Mouse (Mus musculus) limb, embryonic 14.5 days (tissue): ENCODE data around the gene Slc25a39. TPM values are rescaled to one million over a fixed set of nuclear protein-coding genes. Genes with fewer than 3 reads are reported as not detected.

ENCODE experiments used
- ATAC-seq: fragments of 200-750 bp; cut with Nextera tagmentation; 2 replicates; pipeline ENCODE4 v1.8.0; 2017; ENCODE audit warnings: low read depth, moderate number of reproducible peaks, moderate TSS enrichment; ENCODE audit not compliant: low FRiP score
- DNase-seq: peaks from one replicate; pipeline ENCODE4 v3.0.0-alpha.2; 2015; ENCODE audit warnings: low spot score
- H3K27ac ChIP-seq: fragments of 300-500 bp; sonication (generic); replicated peaks from 2 replicates; pipeline ENCODE4 v1.5.1; 2014; ENCODE audit warnings: low read depth, mild to moderate bottlenecking, low read length, moderate library complexity, mixed read lengths
- H3K27me3 ChIP-seq: fragments of 300-500 bp; sonication (generic); 2 replicates; pipeline ENCODE4 v1.6.1; 2014; ENCODE audit warnings: low read length, mixed read lengths; ENCODE audit not compliant: control insufficient read depth, insufficient read depth
- H3K36me3 ChIP-seq: fragments of 300-500 bp; sonication (generic); 2 replicates; pipeline ENCODE4 v1.6.1; 2014; ENCODE audit warnings: mild to moderate bottlenecking, low read length, moderate library complexity, mixed read lengths; ENCODE audit not compliant: control insufficient read depth, insufficient read depth
- H3K4me1 ChIP-seq: fragments of 300-500 bp; sonication (generic); 2 replicates; pipeline ENCODE4 v1.6.1; 2014; ENCODE audit warnings: antibody characterized with exemption, low read length, mixed read lengths; ENCODE audit not compliant: control insufficient read depth, insufficient read depth
- H3K4me2 ChIP-seq: fragments of 300-500 bp; sonication (generic); replicated peaks from 2 replicates; pipeline ENCODE4 v1.6.1; 2014; ENCODE audit warnings: low read depth, mild to moderate bottlenecking, low read length, moderate library complexity; ENCODE audit not compliant: severe bottlenecking
- H3K4me3 ChIP-seq: fragments of 300-500 bp; sonication (generic); replicated peaks from 2 replicates; pipeline ENCODE4 v1.5.1; 2014; ENCODE audit warnings: low read length
- H3K9ac ChIP-seq: fragments of 300-500 bp; sonication (generic); 2 replicates; pipeline ENCODE4 v1.6.1; 2014; ENCODE audit warnings: mild to moderate bottlenecking, low read depth, low read length, moderate library complexity; ENCODE audit not compliant: severe bottlenecking
- H3K9me3 ChIP-seq: fragments of 300-500 bp; sonication (generic); 2 replicates; pipeline ENCODE4 v1.6.1; 2016; ENCODE audit warnings: low read length; ENCODE audit not compliant: control insufficient read depth
- POLR2A ChIP-seq: fragments of 200-500 bp; IDR thresholded peaks from 2 replicates; pipeline ENCODE4 v1.8.0; 2012; ENCODE audit warnings: inconsistent platforms, mild to moderate bottlenecking, moderate library complexity, borderline replicate concordance; ENCODE audit not compliant: insufficient read depth, insufficient read length; ENCODE audit errors: extremely low read depth
- WGBS: fragments of 180-500 bp; shearing (Covaris S2); extraction: QIAGEN DNeasy Blood & Tissue Kit; methylation state at CpG from one replicate; pipeline ENCODE4 v1.1.7; 2014; 5-methylcytosine and 5-hydroxymethylcytosine counted together
- polyA plus RNA-seq, 2 experiments: library from polyadenylated mRNA; depleted of rRNA in 1 of 2; stranded (reverse) in 1 of 2; unstranded in 1 of 2; fragments of >200 nt; fragmentation: Nextera tagmentation in 1 of 2; extraction: Ambion mirVana in 1 of 2; gene quantifications; 2 replicates each; pipeline versions ENCODE4 v1.2.1 to v1.2.3; 2012 to 2014

Gene Slc25a39
- polyA plus RNA-seq, 2 experiments, result 120 to 179 TPM

- Histone ChIP-seq H3K27ac (no peak overlapping the region), H3K9me3 (no peaks in the 10 kb centered on the region), H3K4me2 (no peak overlapping the region), H3K4me3 (no peak overlapping the region), H3K36me3 (no peaks in the 10 kb centered on the region), H3K27me3 (no peaks in the 10 kb centered on the region), H3K9ac (no peak overlapping the region), H3K4me1 (no peaks in the 10 kb centered on the region)
- ATAC-seq, result no peak
- 51% methylated on average over 4 of the region's 4 CpGs for WGBS
- DNase-seq, result no peak
- no peak for TF ChIP-seq POLR2A
Observed at GRCm38 (mm10) chr11:102365699-102366098, 42.0 kb downstream of the Slc25a39 start.

GRCm38 (mm10) chr11:102364570-102365371 lies 43.0 kb downstream of the Slc25a39 start:
- ATAC-seq (no peak), DNase-seq (no peak)
- Histone ChIP-seq H3K9ac (no peak overlapping the region), H3K4me3 (no peak overlapping the region), H3K4me1 (no peaks in the 10 kb centered on the region), H3K27ac (no peak overlapping the region), H3K36me3 (no peaks in the 10 kb centered on the region), H3K4me2 (no peak overlapping the region), H3K9me3 (no peaks in the 10 kb centered on the region), H3K27me3 (no peaks in the 10 kb centered on the region)
- no peak for TF ChIP-seq POLR2A
- WGBS, result 71% methylated on average over 12 of the region's 14 CpGs

GRCm38 (mm10) chr11:102363623-102364022 lies 44.1 kb downstream of the Slc25a39 start:
- 33% methylated on average over 2 of the region's 2 CpGs for WGBS

GRCm38 (mm10) chr11:102361776-102362495 lies 45.8 kb downstream of the Slc25a39 start:
- Histone ChIP-seq H3K36me3 (no peaks in the 10 kb centered on the region), H3K27ac (no peak overlapping the region), H3K9me3 (no peaks in the 10 kb centered on the region), H3K27me3 (no peaks in the 10 kb centered on the region), H3K4me2 (no peak overlapping the region), H3K4me3 (no peak overlapping the region), H3K9ac (no peak overlapping the region), H3K4me1 (no peaks in the 10 kb centered on the region)
- TF ChIP-seq POLR2A, result no peak
- ATAC-seq (no peak), DNase-seq (no peak)
- WGBS, result 88% methylated on average over 8 of the region's 8 CpGs

More at GRCm38 (mm10) chr11:102363623-102364022, 44.1 kb downstream of the Slc25a39 start:
- Histone ChIP-seq H3K4me3 (no peak overlapping the region), H3K27me3 (no peaks in the 10 kb centered on the region), H3K36me3 (no peaks in the 10 kb centered on the region), H3K4me2 (no peak overlapping the region), H3K4me1 (no peaks in the 10 kb centered on the region), H3K9me3 (no peaks in the 10 kb centered on the region), H3K9ac (no peak overlapping the region), H3K27ac (no peak overlapping the region)
- DNase-seq (no peak), ATAC-seq (no peak)
- TF ChIP-seq POLR2A, result no peak

- Histone ChIP-seq H3K4me1 (no peaks in the 10 kb centered on the region), H3K4me2 (no peak overlapping the region), H3K36me3 (no peaks in the 10 kb centered on the region), H3K4me3 (no peak overlapping the region), H3K27ac (no peak overlapping the region), H3K27me3 (no peaks in the 10 kb centered on the region), H3K9me3 (no peaks in the 10 kb centered on the region), H3K9ac (no peak overlapping the region)
- DNase-seq (no peak), ATAC-seq (no peak)
- WGBS, result 66% methylated on average over 10 of the region's 10 CpGs
- TF ChIP-seq POLR2A, result no peak
Observed at GRCm38 (mm10) chr11:102358365-102358764, 49.4 kb downstream of the Slc25a39 start.
